Mouse (Mus musculus) lung, postnatal 0 days (tissue): ENCODE measurements around the gene Shroom3.

ENCODE experiments used
- CTCF ChIP-seq: IDR thresholded peaks from 2 replicates; pipeline ENCODE4 v1.5.1; 2016; ENCODE audit warnings: antibody characterized with exemption, mild to moderate bottlenecking
- EP300 ChIP-seq: IDR thresholded peaks from 2 replicates; pipeline ENCODE4 v1.6.1; 2016; ENCODE audit warnings: antibody characterized with exemption, mild to moderate bottlenecking, control low read depth

- TF ChIP-seq CTCF, result no peak
- TF ChIP-seq EP300, result no peak
Measured at GRCm38 (mm10) chr5:92767857-92768291, 84.6 kb downstream of the Shroom3 start.
